Mouse (Mus musculus): ENCODE measurements around the gene Arl15. TPM values are rescaled to one million over a fixed set of nuclear protein-coding genes. Genes with fewer than 3 reads are reported as not detected.

Gene Arl15
- polyA plus RNA-seq, 1 experiment from 2014 or later = 16.3 TPM

DNA sequence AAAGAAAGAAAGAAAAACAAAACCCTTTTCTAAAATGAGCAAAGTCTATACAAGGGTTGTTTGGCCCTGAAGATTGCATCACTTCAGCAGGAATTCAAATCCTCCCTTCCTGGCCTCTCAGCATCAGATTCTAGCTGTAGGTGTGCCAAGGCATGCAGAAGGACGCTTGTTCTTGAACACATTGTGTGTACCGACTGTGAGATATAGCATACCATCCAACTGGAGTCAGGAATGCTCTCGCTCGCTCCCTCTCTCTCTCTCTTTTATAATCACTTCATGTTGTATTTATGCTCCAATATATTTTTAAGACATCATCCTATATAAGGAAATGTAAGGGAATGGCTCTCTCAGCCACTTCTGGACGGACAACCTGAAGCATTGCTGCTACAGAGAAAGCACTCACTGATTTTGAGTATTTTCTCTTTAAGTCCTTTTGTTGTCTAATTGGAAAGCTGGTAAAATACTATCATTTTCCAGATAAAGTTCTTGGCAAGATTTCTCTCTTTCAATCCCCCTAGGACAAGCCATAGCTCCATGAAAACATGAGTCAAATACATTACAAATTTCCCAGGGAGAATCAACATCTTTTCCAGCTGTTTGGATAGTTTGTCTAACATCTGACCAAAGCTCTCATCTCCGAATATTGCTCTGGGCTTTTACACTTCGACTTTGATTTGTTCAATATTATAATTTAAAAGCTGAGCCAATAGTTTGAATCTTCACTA lies 300.0 kb downstream of the Arl15 start:
- Histone ChIP-seq H3K4me2 (no peak overlapping the region), H3K27ac (replicated peaks) (no peak overlapping the region), H3K4me1 (no peaks in the 10 kb centered on the region), H3K27me3 (replicated peaks) (no peaks in the 10 kb centered on the region), H3K36me3 (no peaks in the 10 kb centered on the region), H3K9ac (replicated peaks) (no peak overlapping the region), H3K4me3 (replicated peaks) (no peak overlapping the region), H3K9me3 (replicated peaks) (no peaks in the 10 kb centered on the region)
- no peak for ATAC-seq (ENCODE audit: low FRiP score)
- 82% methylated on average over 7 of the region's 7 CpGs for WGBS

DNA sequence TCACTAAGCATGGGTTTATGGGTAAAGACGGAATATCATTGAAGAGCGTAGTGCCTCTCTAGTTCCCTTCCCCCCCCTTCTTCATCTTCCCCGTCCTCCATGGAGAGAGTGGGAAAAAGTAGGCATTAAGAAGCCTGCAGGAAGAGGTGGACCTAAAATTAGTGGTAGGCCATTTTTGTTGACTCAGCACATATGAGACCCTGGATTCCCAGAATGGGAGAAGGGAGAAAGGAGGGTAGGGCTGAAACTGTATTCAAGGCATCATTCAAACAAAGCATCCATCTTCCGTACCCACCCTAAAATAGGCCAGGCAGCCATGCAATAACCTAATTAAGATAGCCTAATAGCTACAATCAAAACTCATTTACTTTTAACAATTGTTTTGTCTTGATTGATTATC lies 301.1 kb downstream of the Arl15 start:
- H3K4me2 ChIP-seq = no peak overlapping the region
- no peaks in the 10 kb centered on the region for H3K36me3 ChIP-seq
- no peak for ATAC-seq (ENCODE audit: low FRiP score)
- no peak overlapping the region for H3K27ac ChIP-seq (replicated peaks)
- H3K9ac ChIP-seq (replicated peaks) = no peak overlapping the region
- H3K27me3 ChIP-seq (replicated peaks) = no peaks in the 10 kb centered on the region
- H3K9me3 ChIP-seq (replicated peaks) = no peaks in the 10 kb centered on the region
- H3K4me1 ChIP-seq = no peaks in the 10 kb centered on the region
- 93% methylated on average over 4 of the region's 4 CpGs for WGBS
- no peak overlapping the region for H3K4me3 ChIP-seq (replicated peaks)

DNA sequence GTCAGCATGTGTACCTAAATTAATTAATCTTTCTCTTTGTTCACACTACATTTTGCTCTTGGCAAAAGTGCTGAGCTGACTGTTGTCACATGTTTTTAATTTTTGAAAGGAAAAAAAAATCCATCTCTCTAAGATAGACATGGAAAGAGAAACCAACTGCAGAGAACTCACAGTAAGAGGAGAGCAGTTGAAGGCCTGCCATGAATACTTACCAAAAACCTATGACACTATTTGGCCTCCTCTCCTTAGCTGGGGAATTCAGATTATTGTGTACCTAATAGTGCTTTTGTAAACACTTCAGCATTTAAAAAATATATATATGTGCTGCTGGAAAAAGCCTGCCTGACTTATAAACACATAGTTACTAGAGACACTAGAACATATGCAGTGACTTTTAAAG lies 302.1 kb downstream of the Arl15 start:
- H3K4me1 ChIP-seq = no peaks in the 10 kb centered on the region
- ATAC-seq (ENCODE audit: low FRiP score) = no peak

DNA sequence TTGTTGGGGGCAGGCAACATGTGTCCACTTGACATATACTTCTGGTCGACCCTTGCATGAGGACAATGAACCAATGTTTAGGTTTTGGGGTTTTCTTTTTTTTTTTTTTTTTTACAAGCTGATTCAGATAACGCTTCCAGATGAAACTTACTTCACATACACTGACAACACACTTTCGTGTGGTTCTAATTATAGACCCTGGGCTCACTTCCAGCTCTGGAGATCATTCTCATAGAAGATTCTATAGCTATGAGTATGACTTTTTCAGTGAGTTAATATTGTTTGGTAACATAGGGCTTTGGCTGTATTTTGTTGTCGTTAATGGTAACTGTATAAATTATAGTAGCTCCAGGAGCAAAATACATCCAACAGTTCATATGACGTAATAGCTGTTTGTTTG lies 306.9 kb downstream of the Arl15 start:
- Histone ChIP-seq H3K9ac (replicated peaks) (no peak overlapping the region), H3K9me3 (replicated peaks) (no peaks in the 10 kb centered on the region), H3K4me3 (replicated peaks) (no peak overlapping the region), H3K36me3 (0 out of 2 replicates have a peak, but pooled peaks cover 5% of the 10 kb centered on the region), H3K4me1 (no peaks in the 10 kb centered on the region), H3K27me3 (replicated peaks) (no peaks in the 10 kb centered on the region), H3K27ac (replicated peaks) (no peak overlapping the region), H3K4me2 (no peak overlapping the region)
- no peak for ATAC-seq (ENCODE audit: low FRiP score)
- WGBS = 86% methylated on average over 5 of the region's 5 CpGs

More for the DNA sequence above, 302.1 kb downstream of the Arl15 start:
- Histone ChIP-seq H3K4me3 (replicated peaks) (no peak overlapping the region), H3K36me3 (no peaks in the 10 kb centered on the region), H3K9ac (replicated peaks) (no peak overlapping the region), H3K27me3 (replicated peaks) (no peaks in the 10 kb centered on the region), H3K4me2 (no peak overlapping the region), H3K9me3 (replicated peaks) (no peaks in the 10 kb centered on the region), H3K27ac (replicated peaks) (no peak overlapping the region)

DNA sequence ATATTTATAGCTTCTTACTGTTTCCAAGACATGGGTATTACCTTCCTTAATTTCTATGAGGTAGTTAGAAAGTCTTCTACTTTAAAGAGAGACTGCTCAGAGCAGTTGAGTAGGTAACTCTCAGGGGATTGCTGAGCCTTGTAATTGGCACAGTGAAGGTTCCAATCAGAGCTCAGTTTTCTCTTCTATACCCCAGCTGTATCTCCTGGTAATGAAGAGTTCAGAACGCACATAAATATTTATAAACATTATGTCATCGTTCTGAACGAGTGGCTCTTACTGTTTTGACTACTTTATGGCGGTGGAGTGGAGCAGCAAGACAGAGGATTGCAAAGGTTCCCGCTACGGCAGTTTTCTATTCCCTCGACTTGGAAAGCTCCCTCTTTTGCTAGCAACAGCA lies 311.8 kb downstream of the Arl15 start:
- WGBS = 39% methylated on average over 7 of the region's 7 CpGs
- Histone ChIP-seq H3K4me1 (no peaks in the 10 kb centered on the region), H3K4me3 (replicated peaks) (no peak overlapping the region), H3K9me3 (replicated peaks) (no peaks in the 10 kb centered on the region), H3K36me3 (0 out of 2 replicates have a peak, but pooled peaks cover 5% of the 10 kb centered on the region), H3K27ac (replicated peaks) (no peak overlapping the region), H3K9ac (replicated peaks) (no peak overlapping the region), H3K4me2 (no peak overlapping the region), H3K27me3 (replicated peaks) (no peaks in the 10 kb centered on the region)
- no peak for ATAC-seq (ENCODE audit: low FRiP score)

DNA sequence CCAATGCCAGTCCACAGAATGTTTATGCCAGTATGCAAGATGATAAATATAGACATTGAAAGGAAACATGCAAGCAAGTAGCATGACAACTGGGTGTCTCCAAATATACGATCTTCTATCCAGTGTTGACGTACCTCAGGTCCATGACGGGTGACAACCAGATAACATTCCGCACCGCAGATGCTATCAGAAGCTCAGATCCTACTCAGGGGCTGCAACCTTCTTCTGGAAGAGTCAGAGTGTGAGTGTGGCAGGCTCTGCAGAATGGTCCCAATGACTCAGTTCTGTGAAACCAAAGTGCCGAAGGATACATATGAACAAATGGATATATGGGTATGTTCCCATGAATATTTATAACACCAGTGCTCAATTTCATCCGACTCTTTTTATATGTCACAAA lies 313.2 kb downstream of the Arl15 start:
- Histone ChIP-seq H3K9ac (replicated peaks) (no peak overlapping the region), H3K4me3 (replicated peaks) (no peak overlapping the region), H3K36me3 (0 out of 2 replicates have a peak, but pooled peaks cover 5% of the 10 kb centered on the region), H3K4me1 (no peaks in the 10 kb centered on the region), H3K4me2 (no peak overlapping the region), H3K9me3 (replicated peaks) (no peaks in the 10 kb centered on the region), H3K27ac (replicated peaks) (no peak overlapping the region), H3K27me3 (replicated peaks) (no peaks in the 10 kb centered on the region)
- ATAC-seq (ENCODE audit: low FRiP score) = no peak
- 94% methylated on average over 7 of the region's 7 CpGs for whole genome bisulfite sequencing

GRCm38 (mm10) chr13:114109441-114109840 lies 315.1 kb downstream of the Arl15 start:
- Histone ChIP-seq H3K4me3 (replicated peaks) (no peak overlapping the region), H3K36me3 (no peaks in the 10 kb centered on the region), H3K9me3 (replicated peaks) (no peaks in the 10 kb centered on the region), H3K27me3 (replicated peaks) (no peaks in the 10 kb centered on the region), H3K4me1 (0 out of 2 replicates have a peak, but pooled peaks cover 3% of the 10 kb centered on the region), H3K9ac (replicated peaks) (no peak overlapping the region), H3K4me2 (no peak overlapping the region), H3K27ac (replicated peaks) (no peak overlapping the region)
- WGBS = 82% methylated on average over 10 of the region's 10 CpGs
- no peak for ATAC-seq (ENCODE audit: low FRiP score)

DNA sequence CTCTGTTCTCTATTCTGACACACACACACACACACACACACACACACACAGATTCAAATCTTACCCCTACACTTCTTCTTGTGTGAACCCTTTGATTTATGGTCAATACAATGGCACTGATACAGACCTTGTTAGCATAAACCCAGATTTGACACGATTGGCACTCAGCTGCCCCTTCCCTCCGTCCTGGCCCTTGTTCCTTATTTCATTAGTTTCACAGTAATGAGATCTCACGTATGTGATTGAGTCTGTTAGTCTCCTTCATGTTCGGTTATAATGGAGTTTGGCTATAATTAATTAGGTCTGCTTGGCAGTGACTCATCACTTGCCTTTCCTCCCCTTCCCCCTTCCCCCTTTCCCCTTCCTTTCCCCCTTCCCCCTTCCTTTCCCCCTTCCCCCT lies 315.5 kb downstream of the Arl15 start:
- WGBS = 26% methylated on average over 4 of the region's 4 CpGs
- Histone ChIP-seq H3K36me3 (no peaks in the 10 kb centered on the region), H3K4me2 (no peak overlapping the region), H3K4me3 (replicated peaks) (no peak overlapping the region), H3K4me1 (0 out of 2 replicates have a peak, but pooled peaks cover 3% of the 10 kb centered on the region), H3K9ac (replicated peaks) (no peak overlapping the region), H3K27ac (replicated peaks) (no peak overlapping the region), H3K9me3 (replicated peaks) (no peaks in the 10 kb centered on the region), H3K27me3 (replicated peaks) (no peaks in the 10 kb centered on the region)
- ATAC-seq (ENCODE audit: low FRiP score) = no peak

- H3K4me1 ChIP-seq = 0 out of 2 replicates have a peak, but pooled peaks cover 3% of the 10 kb centered on the region
- 61% methylated on average over 2 of the region's 2 CpGs for WGBS
- H3K9me3 ChIP-seq (replicated peaks) = no peaks in the 10 kb centered on the region
- ATAC-seq (ENCODE audit: low FRiP score) = no peak
- no peak overlapping the region for H3K9ac ChIP-seq (replicated peaks)
- H3K4me3 ChIP-seq (replicated peaks) = no peak overlapping the region
- H3K4me2 ChIP-seq = no peak overlapping the region
- H3K36me3 ChIP-seq = no peaks in the 10 kb centered on the region
- H3K27ac ChIP-seq (replicated peaks) = no peak overlapping the region
- no peaks in the 10 kb centered on the region for H3K27me3 ChIP-seq (replicated peaks)
Observed at GRCm38 (mm10) chr13:114113516-114113915, 319.2 kb downstream of the Arl15 start.

GRCm38 (mm10) chr13:114114586-114114985 lies 320.3 kb downstream of the Arl15 start:
- Histone ChIP-seq H3K9ac (replicated peaks) (no peak overlapping the region), H3K27ac (replicated peaks) (no peak overlapping the region), H3K4me1 (0 out of 2 replicates have a peak, but pooled peaks cover 3% of the 10 kb centered on the region), H3K27me3 (replicated peaks) (no peaks in the 10 kb centered on the region), H3K4me3 (replicated peaks) (no peak overlapping the region), H3K36me3 (no peaks in the 10 kb centered on the region), H3K9me3 (replicated peaks) (no peaks in the 10 kb centered on the region), H3K4me2 (no peak overlapping the region)
- ATAC-seq (ENCODE audit: low FRiP score) = no peak
- 92% methylated on average over 12 of the region's 12 CpGs for WGBS

DNA sequence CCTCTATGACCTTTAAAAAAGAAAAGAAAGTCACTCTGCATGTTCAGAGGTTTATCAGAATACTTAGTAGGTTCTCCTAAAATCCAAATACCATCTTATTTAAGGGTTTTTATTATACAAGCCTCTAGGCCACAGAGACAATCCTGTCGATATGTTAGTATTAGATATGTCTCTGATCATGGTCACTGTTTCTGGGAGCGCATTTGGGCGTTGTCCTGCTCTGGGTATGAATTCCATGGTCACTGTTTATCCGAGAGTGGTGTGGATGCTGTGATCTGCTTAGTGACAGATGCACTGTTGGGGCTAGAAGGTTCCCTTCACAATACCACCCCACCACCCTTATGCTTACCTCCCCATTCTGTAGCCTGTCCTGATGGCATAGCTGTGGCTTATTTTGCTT lies 320.8 kb downstream of the Arl15 start:
- Histone ChIP-seq H3K4me1 (0 out of 2 replicates have a peak, but pooled peaks cover 3% of the 10 kb centered on the region), H3K4me3 (replicated peaks) (no peak overlapping the region), H3K9me3 (replicated peaks) (no peaks in the 10 kb centered on the region), H3K36me3 (no peaks in the 10 kb centered on the region), H3K27ac (replicated peaks) (no peak overlapping the region), H3K9ac (replicated peaks) (no peak overlapping the region), H3K4me2 (no peak overlapping the region), H3K27me3 (replicated peaks) (no peaks in the 10 kb centered on the region)
- 96% methylated on average over 4 of the region's 4 CpGs for WGBS
- ATAC-seq (ENCODE audit: low FRiP score) = no peak

DNA sequence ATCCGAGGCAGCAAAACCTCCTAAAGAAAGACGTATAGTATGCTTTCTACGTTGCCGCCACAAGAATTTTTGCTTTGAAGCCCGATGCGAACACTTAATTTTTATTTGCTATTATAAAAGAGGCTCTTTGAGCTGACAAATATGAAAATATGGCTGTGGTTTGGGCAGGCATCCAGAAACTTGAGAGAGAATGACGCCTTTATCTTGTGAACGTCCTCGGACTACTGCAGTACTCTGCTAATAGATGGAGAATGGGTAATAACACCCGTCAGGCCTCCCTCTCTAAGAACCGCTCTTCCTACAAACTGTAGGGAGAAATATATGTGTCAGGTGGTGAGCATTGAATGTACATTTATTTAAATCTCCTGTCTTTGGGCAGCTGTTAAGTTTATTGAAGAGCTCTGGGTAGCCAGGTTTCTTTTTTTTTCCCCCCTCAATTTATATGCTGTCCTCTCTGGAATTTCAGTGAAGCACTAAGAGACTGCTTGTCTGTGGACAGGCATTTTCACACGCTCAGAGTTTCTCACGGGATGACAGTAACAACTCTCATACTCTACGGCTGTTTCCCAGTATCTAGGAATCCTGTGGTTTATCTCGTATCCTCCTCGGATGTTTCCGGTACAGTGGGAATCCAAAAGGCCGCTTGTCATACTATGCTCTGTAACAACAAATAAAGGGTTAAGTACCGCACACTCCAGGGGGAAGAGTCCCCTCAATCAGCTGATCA lies 324.0 kb downstream of the Arl15 start:
- H3K9me3 ChIP-seq (replicated peaks) = no peaks in the 10 kb centered on the region
- no peak overlapping the region for H3K4me3 ChIP-seq (replicated peaks)
- H3K36me3 ChIP-seq = no peaks in the 10 kb centered on the region
- WGBS = 68% methylated on average over 19 of the region's 19 CpGs
- no peak overlapping the region for H3K27ac ChIP-seq (replicated peaks)
- no peak overlapping the region for H3K4me2 ChIP-seq
- 0 out of 2 replicates have a peak, but pooled peaks cover under 1% of the 10 kb centered on the region for H3K4me1 ChIP-seq
- H3K27me3 ChIP-seq (replicated peaks) = no peaks in the 10 kb centered on the region
- ATAC-seq (ENCODE audit: low FRiP score) = no peak
- H3K9ac ChIP-seq (replicated peaks) = no peak overlapping the region

All from neural tube, embryonic 15.5 days (tissue).